Mouse (Mus musculus): ENCODE measurements around the gene Tmem87b. TPM values are rescaled to one million over a fixed set of nuclear protein-coding genes. Genes with fewer than 3 reads are reported as not detected.
A peak's percentile ranks its signal among the peaks of the same experiment; 100 is the strongest.

Gene Tmem87b
- polyA plus RNA-seq (2012; rRNA removed), result 35.2 and 35.6 TPM in 2 replicates

DNA sequence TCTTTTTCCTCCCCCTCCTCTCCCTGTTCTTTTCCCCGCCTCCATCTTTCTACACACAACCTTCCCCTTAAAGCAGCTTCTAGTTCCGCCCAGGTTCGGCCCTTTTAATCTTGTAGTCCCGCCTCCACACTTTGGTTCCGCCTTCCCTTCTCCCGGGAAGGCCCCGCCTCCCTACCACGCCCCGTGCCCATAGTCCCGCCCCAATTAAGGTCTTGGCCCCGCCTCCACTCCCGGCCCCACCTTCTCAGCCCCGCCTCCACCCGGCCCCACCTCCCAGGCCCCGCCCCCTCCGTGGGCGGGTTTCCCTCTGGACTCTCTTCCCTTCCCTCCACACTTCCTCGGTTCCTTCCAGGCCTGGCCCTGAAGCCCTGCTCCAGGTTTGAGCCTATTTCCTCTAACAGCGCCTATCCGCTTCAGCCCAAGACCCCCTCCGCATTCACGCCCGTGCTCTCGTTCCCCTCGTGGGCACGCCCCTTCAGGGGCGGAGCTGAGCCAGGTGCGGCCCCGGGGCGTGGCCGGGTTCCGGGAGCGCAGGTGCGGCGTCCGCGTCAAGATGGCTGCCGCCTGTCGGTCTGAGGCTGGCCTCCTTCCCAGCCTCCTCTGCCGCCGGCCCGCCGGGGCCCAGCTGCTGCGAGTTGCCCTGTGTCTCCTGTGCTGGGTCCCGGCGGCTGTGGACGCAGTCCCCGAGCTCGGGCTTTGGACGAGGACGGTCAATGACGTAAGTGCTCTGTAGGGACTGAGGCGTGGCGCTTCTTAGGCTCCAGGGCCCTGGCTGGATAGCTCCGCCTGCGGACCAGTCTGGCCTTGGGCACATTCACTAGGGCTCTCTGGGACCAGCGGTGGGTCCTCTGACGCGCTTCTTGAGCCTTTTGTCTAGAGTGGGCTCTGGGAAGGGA is at the start of gene Tmem87b:
TSS of gene Tmem87b (plus strand) at position 333 of the 896 bp plus-strand sequence.
- peak; percentile 97 for DNase-seq (ENCODE audit: low spot score)

DNA sequence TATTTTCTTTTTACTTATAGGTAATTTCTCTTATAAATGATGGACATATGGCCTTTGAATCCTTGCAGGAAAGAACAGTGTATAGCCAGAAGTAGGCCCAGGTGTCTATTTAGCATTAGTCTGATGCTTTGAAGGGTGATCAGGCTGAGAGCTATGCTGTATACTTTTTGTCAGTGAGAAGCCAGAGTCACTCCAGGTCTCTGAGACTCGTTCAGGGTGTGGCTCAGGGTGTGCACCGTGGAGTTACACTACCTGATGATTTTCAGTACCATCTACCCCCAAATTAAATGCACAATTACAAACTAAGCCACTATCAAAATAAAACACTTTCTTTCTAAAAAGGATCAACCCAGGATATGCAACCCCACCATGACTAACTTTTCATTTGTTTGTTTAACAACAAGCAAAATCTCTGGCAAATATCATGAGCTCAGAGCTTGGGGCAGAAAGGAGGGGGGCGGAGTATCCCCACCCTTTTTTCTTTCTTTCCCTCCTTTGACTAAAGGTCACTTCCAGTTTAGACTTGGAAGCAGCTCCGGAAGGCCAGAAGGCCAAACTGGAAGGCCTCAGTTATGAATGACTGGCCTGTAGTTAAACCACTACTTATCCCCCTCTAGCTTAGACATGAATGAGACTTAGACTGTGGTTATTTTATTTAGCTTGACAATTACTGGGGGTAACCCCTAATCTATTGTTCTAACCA is 49.2 kb upstream of the Tmem87b start:
- no peak for DNase-seq (ENCODE audit: low spot score)

DNA sequence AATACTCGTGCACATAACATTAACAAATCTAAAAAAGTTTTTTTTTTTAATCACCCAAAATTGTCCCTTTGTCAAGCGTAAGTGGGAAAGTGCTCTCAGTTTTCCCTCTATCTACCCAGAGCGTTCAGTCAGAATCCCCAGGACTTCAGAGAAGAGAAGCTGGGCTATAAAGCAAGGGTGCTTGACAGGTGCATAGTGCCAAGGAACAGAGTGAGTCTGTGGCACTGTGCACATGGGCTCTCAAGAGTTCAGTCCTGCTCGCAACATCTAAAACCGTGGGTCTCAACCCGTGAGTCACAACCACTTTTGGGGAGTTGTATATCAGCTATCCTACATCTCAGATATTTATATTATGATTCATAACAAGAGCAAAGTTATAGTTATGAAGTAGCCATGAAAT is 47.4 kb upstream of the Tmem87b start:
- no peak for DNase-seq (ENCODE audit: low spot score)

DNA sequence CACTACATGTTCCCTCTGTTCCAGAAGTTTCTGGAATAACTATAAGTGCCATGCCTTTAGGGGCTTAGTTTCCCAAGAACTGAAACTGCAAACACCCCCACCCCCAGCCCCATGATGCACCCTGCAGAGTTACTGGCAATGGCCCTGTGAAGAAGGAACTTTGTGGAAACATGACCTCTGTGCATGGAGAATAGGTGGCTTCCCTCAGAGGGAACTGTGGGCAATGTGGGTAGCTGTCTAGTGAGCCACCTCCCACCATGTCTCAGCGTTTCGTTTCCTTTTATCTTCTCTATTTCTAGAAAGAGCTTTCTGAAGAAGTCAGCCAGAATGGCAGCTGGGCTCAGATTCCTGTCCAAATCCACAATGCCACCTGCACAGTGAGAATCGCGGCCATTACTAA is 46.9 kb upstream of the Tmem87b start:
- DNase-seq (ENCODE audit: low spot score), result no peak

DNA sequence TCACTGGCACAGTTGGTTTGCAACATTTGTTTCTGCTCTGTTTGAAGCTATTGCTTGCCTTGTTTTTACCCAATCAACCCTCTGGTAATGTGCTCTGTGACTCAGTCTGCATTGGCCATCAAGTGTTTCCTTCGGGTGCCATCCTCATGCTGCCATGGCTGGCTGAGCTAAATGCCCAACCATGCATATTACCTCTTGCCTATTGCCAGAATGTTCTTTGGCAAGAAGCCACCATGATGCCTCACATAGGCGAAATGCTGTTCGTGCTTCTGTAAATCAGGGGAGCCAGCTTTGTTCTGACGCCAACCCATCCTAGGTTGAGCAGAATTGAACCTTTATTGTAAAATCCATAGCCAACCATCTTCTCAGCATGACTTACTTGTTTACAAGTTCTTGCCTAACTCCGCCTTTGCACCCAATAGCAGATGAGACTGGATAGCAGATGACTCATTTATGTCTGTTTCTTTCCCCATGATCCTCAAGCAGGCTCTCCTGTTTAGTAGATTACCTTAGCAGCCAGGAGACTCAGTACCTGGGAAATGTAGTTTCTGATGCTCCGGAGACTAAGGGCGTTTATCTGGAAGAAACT is 46.1 kb upstream of the Tmem87b start:
- no peak for DNase-seq (ENCODE audit: low spot score)

DNA sequence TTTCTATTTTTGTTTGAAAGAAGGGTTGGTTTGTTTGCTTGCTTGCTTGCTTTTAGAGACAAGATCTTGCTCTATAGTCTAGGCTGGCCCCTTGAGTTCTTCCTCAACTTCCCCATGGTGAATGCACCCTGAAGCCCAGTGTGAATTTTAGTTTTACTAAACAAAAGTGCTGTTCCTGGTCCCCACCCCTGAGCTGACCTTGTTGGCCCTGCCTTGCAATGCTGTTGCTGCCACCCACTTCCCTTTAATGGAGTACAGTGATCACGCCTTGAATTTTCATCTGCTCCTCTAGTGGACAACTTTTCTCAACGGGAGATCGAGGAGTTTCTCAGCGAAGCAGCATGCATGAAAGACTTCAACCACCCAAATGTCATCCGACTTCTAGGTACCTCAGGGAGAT is 35.7 kb upstream of the Tmem87b start:
- DNase-seq (ENCODE audit: low spot score), result no peak

DNA sequence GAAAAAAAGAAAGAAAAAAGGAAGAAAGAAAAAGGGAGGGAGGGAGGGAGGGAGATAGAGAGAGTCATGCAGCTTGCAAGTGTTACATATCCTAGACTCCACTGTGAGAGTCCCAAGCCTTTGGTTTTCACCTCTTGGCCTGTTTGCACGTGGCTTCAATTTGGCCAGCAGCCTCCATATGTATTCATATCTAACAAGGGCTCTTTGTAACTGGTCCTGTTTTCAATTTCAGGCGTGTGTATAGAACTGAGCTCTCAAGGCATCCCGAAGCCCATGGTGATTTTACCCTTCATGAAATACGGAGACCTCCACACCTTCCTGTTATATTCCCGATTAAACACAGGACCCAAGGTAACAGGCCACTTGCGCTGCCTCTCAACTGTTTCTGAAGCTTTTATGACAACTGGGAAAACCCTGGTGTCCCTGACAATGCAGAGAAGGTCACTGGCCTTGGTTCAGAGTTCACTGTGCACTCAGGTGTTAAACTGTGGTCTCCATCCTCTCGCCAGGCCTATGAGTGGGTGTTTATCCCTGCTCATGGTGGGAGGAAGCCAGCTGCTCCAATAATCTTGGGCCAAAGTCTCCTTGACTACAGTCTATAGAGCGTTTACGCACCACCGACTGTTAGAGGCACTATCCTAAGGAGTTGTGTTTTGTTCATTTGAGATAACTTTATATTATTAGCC is 34.1 kb upstream of the Tmem87b start:
- DNase-seq (ENCODE audit: low spot score), result no peak

DNA sequence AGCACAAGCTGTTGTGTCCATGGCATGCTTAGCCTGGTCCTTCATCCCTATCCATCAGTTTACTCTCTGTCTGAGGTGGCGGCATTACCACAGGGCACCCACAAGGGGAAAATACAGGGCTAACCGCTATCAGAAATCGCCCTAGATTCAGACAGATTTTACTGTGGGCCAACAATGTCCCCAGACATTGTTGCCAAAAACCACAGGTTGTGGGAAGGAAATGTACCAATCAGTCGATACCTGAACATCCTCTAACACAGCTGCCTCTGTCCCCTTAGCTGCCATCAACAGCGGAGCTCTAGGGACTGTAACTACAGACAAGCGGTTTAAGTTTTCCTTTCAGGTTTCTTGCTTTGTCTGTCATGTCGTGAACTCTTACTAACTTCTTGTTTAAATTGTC is 33.1 kb upstream of the Tmem87b start:
- DNase-seq (ENCODE audit: low spot score), result no peak

DNA sequence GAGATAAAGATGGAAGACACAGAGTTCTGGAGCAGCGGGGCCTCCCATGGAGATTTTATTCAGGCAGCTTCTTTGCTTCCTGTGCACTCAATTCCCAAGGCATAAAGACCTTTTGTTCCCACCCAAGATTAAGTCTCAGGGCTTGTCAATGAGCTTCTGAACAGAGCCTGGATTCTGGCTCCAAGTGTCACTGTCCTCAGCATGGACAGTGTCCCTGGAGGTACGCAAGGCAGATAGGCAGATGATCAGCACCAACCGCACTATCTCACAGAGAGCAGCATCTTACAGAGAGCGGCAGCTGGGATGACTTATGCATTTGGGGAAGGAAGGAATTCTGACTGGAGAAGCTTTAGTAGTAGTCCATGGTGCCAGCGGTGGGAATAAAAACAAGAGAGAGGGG is 31.6 kb upstream of the Tmem87b start:
- no peak for DNase-seq (ENCODE audit: low spot score)

DNA sequence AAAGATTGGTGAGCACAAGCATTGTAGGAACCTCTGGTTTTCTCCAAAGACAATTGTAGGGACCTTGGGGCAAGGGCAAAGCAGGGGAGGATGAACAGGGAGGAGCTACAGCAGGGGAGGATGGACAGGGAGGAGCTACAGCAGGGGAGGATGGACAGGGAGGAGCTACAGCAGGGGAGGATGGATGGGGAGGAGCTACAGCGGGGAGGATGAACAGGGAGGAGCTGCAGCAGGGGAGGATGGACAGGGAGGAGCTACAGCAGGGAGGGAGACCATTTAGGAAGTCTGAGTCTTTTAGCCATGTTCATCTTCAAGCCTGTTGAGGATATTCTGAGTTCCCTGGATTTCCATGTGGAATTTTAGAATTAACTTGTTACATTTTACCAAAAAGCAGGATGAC is 31.1 kb upstream of the Tmem87b start:
- DNase-seq (ENCODE audit: low spot score), result no peak

DNA sequence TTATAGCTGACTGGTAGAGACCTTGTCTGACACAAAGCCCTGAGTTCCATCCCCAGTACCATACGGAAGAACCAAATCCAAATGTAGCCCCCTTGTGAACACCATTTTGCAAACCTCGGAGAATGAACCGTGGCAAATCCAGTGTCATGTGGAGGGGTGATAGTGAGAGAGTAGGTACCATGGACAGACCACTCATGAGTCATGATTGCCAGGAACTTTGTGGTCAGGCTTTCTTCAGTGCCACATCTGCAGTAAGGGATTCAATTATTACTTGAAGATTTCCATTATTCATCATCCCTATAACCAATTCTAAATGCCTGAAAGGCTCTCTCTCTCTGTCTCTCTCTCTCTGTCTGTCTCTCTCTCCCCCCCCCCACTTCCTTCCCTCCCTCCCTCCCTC is 30.1 kb upstream of the Tmem87b start:
- no peak for DNase-seq (ENCODE audit: low spot score)

DNA sequence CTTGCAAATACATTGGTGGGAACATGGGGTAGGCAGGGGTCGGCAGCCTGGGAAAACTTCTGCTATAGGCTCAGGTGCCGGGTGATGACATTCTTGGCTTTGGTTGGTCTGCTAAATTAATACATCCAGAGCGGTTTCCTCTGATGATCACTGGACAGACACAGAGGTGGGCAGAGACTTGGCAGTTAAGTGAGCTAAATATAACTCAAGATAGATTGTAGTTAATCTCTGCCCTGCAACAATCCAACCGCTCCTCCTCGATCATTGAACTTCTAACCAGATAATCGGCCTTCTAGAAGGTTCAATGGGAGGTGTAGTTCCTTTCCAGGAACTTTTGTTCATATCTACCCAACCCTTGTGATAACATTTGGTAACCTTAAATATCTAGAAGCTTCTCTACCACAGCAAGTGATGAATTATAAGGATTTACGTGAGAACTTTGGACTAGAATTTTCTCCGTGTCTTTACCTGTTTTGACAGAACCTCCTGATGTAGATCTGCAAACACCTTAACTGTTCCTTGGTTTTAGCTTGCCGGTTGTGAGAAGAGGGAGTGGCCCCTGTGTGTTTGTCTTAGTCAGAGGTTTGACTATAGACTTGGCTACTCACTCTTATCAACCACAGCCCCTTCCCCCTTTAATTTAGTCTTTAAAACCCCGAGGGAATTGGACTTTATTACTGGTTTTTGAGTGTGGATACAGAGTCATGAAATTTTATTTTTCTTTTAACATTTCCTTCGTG is 26.9 kb upstream of the Tmem87b start:
- no peak for DNase-seq (ENCODE audit: low spot score)

DNA sequence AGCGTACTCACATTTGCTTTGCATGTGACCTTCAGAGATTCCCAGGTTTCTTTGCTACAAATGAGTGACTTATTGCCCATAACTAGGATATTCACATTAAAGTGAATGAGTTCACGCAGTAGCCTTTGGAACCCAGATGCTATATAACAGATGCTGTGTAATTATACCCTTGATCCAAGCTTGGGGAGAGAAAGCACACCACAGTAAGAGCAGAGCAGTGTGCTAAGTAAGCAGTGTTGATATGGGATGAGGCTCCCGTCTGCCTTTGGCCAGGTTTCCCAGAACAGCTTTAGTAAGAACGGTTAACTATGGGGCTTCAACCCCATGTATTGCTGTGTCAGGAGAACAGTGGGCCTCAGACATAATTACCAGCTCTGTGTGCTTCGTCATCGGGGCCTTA is 24.0 kb upstream of the Tmem87b start:
- DNase-seq (ENCODE audit: low spot score), result no peak

DNA sequence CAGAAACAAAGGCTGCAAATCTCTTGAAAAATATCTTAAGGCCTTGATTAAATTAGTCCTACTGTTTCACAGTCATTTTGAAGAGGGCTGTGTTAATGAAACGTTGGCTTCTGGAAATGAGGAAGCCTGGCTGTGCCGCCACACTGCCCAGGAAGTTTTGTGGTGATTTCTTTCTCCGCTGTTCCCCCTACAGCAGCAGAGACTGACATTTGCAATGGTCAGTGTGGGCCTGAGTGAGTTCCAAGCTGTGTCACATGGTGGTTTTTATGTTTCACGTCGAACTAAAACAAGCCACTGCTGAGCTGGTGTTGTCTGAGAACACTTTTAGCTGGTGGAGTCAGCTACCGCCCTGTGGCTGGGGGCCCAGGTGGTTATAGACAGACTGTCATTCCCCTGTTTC is 21.5 kb upstream of the Tmem87b start:
- no peak for DNase-seq (ENCODE audit: low spot score)

DNA sequence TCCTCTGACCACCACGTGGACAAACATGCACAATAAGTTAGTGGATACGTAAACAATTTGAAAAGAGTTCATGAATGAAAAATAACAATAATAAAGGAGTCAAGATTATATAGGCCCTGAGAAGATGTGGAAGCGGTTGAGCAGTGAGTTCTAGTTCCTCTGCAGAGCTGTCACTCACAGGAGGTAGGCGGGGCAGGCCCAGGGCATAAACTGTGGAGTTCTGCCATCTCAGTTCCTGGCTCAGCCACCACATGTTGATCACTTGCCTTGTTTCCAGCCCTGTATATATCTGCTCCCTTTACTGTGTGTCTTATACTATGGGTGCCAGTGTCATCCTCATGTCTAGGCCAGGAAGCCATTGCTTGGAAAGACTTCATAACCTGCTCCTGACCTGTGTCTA is 14.5 kb upstream of the Tmem87b start:
- DNase-seq (ENCODE audit: low spot score), result no peak

DNA sequence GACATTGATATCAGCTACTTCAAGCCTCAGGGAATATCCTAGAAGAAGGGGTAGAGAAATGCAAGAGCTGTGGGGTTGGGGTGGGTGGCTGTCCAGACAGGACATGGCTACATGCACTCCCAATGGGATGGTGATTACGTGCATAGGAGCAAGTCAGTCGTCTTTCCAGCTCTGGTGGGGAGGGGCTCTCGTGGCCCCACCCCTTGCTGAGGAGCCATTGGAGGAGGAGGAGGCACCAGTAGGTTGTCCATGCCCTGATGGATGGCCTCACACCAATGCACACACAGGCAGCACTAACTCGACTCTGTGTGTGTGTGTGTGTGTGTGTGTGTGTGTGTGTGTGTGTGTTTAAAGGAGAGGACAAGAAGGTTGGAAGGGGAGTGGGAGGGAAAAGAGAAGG is 12.6 kb upstream of the Tmem87b start:
- DNase-seq (ENCODE audit: low spot score), result no peak

DNA sequence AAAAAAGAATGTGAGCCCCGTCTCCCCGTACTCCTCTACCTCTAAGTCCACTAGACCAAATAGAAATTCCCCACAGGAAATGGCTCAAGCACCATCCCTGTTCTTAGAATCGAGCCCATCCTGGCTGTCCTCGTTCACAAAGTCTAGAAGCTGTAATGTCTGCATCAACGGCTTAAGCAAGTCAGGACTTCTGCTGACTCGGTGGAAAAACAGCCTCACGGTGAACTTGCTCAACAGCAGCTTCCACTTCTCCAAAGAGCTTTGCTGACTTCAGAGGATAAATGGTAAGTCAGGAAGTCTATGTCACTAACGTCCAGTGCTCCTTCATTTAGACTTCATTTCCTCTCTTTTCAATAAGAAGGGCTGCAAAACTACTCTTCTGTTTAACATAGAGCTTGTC is 11.4 kb upstream of the Tmem87b start:
- no peak for DNase-seq (ENCODE audit: low spot score)

DNA sequence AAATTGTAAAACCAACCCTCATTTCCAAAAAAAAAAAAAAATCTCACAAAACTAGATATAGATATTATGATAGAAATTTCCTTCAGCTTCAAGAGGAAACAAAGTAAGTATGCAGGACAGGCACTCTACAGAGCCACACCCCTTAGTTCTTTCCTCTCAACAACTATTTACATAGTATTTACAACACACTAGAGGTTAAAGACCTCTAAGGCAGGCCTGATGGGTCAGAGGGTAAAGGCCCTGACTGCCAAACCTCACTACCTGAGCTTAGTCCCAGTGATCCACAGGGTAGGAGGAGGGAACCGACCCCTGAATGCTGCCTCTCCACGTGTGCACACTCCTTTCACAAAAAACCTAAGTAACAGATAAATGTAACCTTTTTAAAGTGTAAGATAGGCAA is 5.2 kb upstream of the Tmem87b start:
- DNase-seq (ENCODE audit: low spot score), result no peak

DNA sequence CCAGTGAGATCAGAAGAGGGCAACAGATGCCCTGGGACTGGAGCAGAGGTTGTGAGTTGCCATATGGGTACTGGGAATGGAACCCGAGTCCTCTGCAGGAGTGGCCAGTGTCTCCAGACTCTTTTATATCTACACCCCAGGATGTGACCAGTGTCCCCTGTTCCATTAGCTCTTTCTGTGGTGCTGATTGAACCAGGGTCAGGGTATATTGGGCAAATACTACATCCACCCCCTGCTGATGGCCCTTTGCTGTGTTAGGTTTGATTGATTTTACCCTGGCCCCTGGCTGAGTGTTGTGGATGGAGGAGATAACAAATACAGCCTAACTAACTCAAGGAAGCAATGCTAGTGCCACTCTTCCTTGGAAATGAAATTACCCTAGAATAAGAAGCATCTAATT is 1.6 kb upstream of the Tmem87b start:
- DNase-seq (ENCODE audit: low spot score), result no peak

DNA sequence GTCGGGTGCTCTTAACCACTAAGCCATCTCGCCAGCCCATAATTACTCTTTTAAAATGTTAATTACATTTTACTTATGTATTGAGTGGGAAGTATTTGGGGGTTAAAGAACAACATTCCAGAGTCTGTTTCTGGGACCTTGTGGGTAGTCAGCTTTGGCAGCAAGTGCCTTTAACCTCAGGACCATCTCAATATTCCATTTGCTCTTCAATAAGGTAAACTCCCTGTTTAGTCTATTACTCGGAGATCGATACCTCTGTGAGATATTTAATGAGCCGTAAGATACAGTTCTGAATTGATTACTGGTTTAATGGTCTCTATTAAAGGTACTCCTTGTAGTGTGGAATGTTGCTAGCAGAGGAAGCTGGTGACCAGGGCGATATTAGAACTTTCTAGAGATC is 1.0 kb upstream of the Tmem87b start:
- no peak for DNase-seq (ENCODE audit: low spot score)

DNA sequence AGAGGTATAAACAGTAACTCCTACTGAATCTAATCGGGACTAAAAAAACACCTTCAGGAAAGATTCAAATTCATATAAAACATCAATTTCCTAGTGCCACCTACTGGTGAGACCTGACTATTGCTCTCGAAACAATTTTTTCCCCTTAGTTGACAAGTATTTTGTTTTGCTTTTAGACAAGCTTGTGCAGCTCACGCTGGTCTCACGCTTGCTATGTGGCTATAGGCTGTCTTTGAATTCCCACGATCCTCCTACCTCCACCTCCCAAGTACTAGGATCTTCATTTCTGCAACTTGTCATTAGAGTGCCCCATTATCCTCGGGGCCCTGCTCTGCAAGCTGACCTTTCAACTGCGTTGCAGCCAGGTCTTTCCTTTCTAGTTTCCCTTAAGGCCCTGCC is 532 bp upstream of the Tmem87b start:
- DNase-seq (ENCODE audit: low spot score), result no peak

Data from urinary bladder, adult 2 months (tissue).